ENCODE assay signal across 9 mouse cellular contexts in the genomic region with DNA sequence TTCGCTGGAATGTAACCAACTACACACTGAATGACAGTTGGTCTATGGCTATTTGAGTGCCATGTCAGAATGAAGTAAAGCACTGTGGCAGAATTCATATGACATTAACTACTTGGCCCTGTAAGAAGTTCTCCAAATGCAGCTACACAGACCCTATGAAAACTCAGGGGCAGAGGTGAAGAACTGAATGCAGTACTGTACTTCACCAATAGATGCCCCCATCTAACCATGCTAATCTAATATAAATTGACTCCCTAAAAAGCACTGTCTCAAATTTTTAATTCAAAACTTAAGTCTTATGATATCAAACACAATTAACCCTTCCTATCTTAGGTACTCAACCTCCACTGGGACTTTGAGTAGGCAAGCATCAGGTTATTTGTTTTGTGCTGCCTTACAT. TPM values are rescaled to one million over a fixed set of nuclear protein-coding genes. Genes with fewer than 3 reads are reported as not detected.
A peak's percentile ranks its signal among the peaks of the same experiment; 100 is the strongest.
DNase-seq lines count a peak whose midpoint lies in the region; ATAC-seq lines count a peak whose summit lies in the region.
"Had no signal": no experiment of that assay in that cellular context is flagged by ENCODE, and none has a peak within 500 bp of the region (broad histone marks: within the 10 kb centered on the region; RNA-seq: fewer than 3 reads in every experiment).

No protein-coding gene starts in this region.

- H3K4me1 ChIP-seq in hindbrain, embryonic 14.5 days (replicated peaks; ENCODE audit: control insufficient read depth, insufficient read depth, low read length) = no peaks in the 10 kb centered on the region
- H3K4me1 ChIP-seq in hindbrain, embryonic 13.5 days (replicated peaks) = peaks cover 7% of the 10 kb centered on the region; the same call in 1 of the 2 replicates
- H3K4me1 ChIP-seq: lung, embryonic 15.5 days had no signal

- H3K36me3 ChIP-seq in hindbrain, embryonic 14.5 days (replicated peaks; ENCODE audit: control insufficient read depth, insufficient read depth) = no peaks in the 10 kb centered on the region
- H3K36me3 ChIP-seq in hindbrain, embryonic 13.5 days = no peaks in the 10 kb centered on the region
- H3K36me3 ChIP-seq: lung, embryonic 15.5 days had no signal

- H3K4me3 ChIP-seq in hindbrain, embryonic 14.5 days (replicated peaks; ENCODE audit: low read length) = no peak overlapping the region
- H3K4me3 ChIP-seq in hindbrain, embryonic 13.5 days = no peak overlapping the region
- H3K4me3 ChIP-seq: lung, embryonic 15.5 days had no signal

- no peak overlapping the region for H3K9ac ChIP-seq in hindbrain, embryonic 14.5 days
- H3K9ac ChIP-seq in hindbrain, embryonic 13.5 days = no peak overlapping the region
- H3K9ac ChIP-seq: lung, embryonic 15.5 days had no signal

- WGBS in hindbrain, embryonic 14.5 days = 90% methylated on average over 1 of the region's 1 CpGs
- 100% methylated on average over 1 of the region's 1 CpGs for WGBS in hindbrain, embryonic 13.5 days

- peak; percentile 55; the same call in 1 of the 2 replicates for ATAC-seq in hindbrain, embryonic 14.5 days (ENCODE audit: low FRiP score)
- no peak for ATAC-seq in hindbrain, embryonic 13.5 days (ENCODE audit: low FRiP score)
- ATAC-seq in common myeloid progenitor, adult 5-6 weeks (replicated peaks; ENCODE audit: low read depth, poor library complexity, severe bottlenecking) = peak; percentile 94
- ATAC-seq in megakaryocyte, adult 5-6 weeks (ENCODE audit: poor library complexity, severe bottlenecking) = peak; percentile 72

- H3K9me3 ChIP-seq in hindbrain, embryonic 14.5 days (ENCODE audit: control insufficient read depth, low read length) = no peaks in the 10 kb centered on the region
- H3K9me3 ChIP-seq in hindbrain, embryonic 13.5 days = no peaks in the 10 kb centered on the region
- H3K9me3 ChIP-seq: lung, embryonic 15.5 days had no signal

- no peak overlapping the region for H3K27ac ChIP-seq in hindbrain, embryonic 14.5 days
- H3K27ac ChIP-seq in hindbrain, embryonic 13.5 days = no peak overlapping the region
- H3K27ac ChIP-seq: lung, embryonic 15.5 days had no signal

- H3K27me3 ChIP-seq in hindbrain, embryonic 14.5 days (ENCODE audit: control insufficient read depth, insufficient read depth, low read length) = no peaks in the 10 kb centered on the region
- H3K27me3 ChIP-seq in hindbrain, embryonic 13.5 days = no peaks in the 10 kb centered on the region
- H3K27me3 ChIP-seq: lung, embryonic 15.5 days had no signal

- no peak overlapping the region for H3K4me2 ChIP-seq in hindbrain, embryonic 14.5 days (replicated peaks)
- H3K4me2 ChIP-seq in hindbrain, embryonic 13.5 days = no peak overlapping the region
- H3K4me2 ChIP-seq: lung, embryonic 15.5 days had no signal

- DNase-seq in hindbrain, embryonic 14.5 days (ENCODE audit: low spot score) = peak; percentile 67
- peak; percentile 70 for DNase-seq in 3T3-L1 (ENCODE audit: low read depth, low spot score)
- DNase-seq in CD8-positive naive resting alpha-beta T cell, adult 2 months (ENCODE audit: low read depth in 2 of 2, low spot score in 2 of 2) = peak; percentile 38 to 63
- no peak for DNase-seq in right cerebral cortex, postnatal 25 days
- DNase-seq in spleen, postnatal 14 days (ENCODE audit: low spot score in 2 of 2) = no peak

RNA-seq across cellular contexts. Expression of a gene that starts 45.9 kb away (rescaled TPM):
- polyA plus RNA-seq in hindbrain, embryonic 14.5 days (2014; fragmentation: Nextera tagmentation; extraction: Ambion mirVana) = 28.1 and 29.9 TPM in 2 replicates
- polyA plus RNA-seq in hindbrain, embryonic 13.5 days (2015; fragmentation: Nextera tagmentation; extraction: Ambion mirVana) = 22.2 and 23.8 TPM in 2 replicates
- total RNA-seq in common myeloid progenitor, adult 5-6 weeks (2017) = 88.6 and 89.8 TPM in 2 replicates
- 69.5 and 73.3 TPM in 2 replicates for total RNA-seq in megakaryocyte, adult 5-6 weeks (2015)
- total RNA-seq in megakaryocyte, adult 5-6 weeks (2017) = 43.1 and 61.4 TPM in 2 replicates

Comparison
In these comparisons a context has a peak if more than half of its experiments do, and no peak if none do; other contexts are left out.
1. DNase-seq: peak in hindbrain, embryonic 14.5 days (single experiment), 3T3-L1 (single experiment) and CD8-positive naive resting alpha-beta T cell, adult 2 months (2 of 2); none in right cerebral cortex, postnatal 25 days (single experiment) and spleen, postnatal 14 days (0 of 2).